Mouse (Mus musculus): ENCODE results near the gene Pqlc2.
A peak's percentile ranks its signal among the peaks of the same experiment; 100 is the strongest.

The Pqlc2 gene

GRCm38 (mm10) chr4:139310171-139310898 is at the start of gene Pqlc2, which contains the start of gene Akr7a5:
Gene Pqlc2 (minus strand): TSS chr4:139310708.
Gene Akr7a5 (plus strand): TSS chr4:139310744.
- DNase-seq (ENCODE audit: low spot score), result peak; percentile 95

- DNase-seq (ENCODE audit: low spot score), result no peak
Observed at GRCm38 (mm10) chr4:139357211-139357610, 46.7 kb upstream of the Pqlc2 start.

GRCm38 (mm10) chr4:139352832-139353231 is 42.3 kb upstream of the Pqlc2 start:
- peak; percentile 29 for DNase-seq (ENCODE audit: low spot score)

- peak; percentile 90 for DNase-seq (ENCODE audit: low spot score)
Observed at GRCm38 (mm10) chr4:139351931-139352711, 41.6 kb upstream of the Pqlc2 start, which contains the start of the genes Mrto4, Emc1 and Ubr4. Gene Mrto4 (minus strand): TSS chr4:139352576. Gene Emc1 (plus strand): TSS chr4:139352587. Gene Ubr4 (plus strand): TSS chr4:139352609.

GRCm38 (mm10) chr4:139345416-139346019 is 35.0 kb upstream of the Pqlc2 start:
- no peak for DNase-seq (ENCODE audit: low spot score)

GRCm38 (mm10) chr4:139343718-139344117 is 33.2 kb upstream of the Pqlc2 start:
- DNase-seq (ENCODE audit: low spot score), result no peak

- DNase-seq (ENCODE audit: low spot score), result no peak
Observed at GRCm38 (mm10) chr4:139341556-139342233, 31.2 kb upstream of the Pqlc2 start.

- no peak for DNase-seq (ENCODE audit: low spot score)
Observed at GRCm38 (mm10) chr4:139340835-139341234, 30.3 kb upstream of the Pqlc2 start.

- no peak for DNase-seq (ENCODE audit: low spot score)
Observed at GRCm38 (mm10) chr4:139338145-139338544, 27.6 kb upstream of the Pqlc2 start.

GRCm38 (mm10) chr4:139336822-139337483 is 26.4 kb upstream of the Pqlc2 start:
- DNase-seq (ENCODE audit: low spot score), result peak; percentile 89

GRCm38 (mm10) chr4:139335507-139335906 is 25.0 kb upstream of the Pqlc2 start:
- DNase-seq (ENCODE audit: low spot score), result no peak

GRCm38 (mm10) chr4:139334631-139335295 is 24.3 kb upstream of the Pqlc2 start:
- DNase-seq (ENCODE audit: low spot score), result peak; percentile 85

GRCm38 (mm10) chr4:139330605-139331004 is 20.1 kb upstream of the Pqlc2 start:
- peak; percentile 91 for DNase-seq (ENCODE audit: low spot score)

GRCm38 (mm10) chr4:139319740-139320139 is 9.2 kb upstream of the Pqlc2 start:
- DNase-seq (ENCODE audit: low spot score), result no peak

- no peak for DNase-seq (ENCODE audit: low spot score)
Observed at GRCm38 (mm10) chr4:139318449-139318848, 7.9 kb upstream of the Pqlc2 start.

GRCm38 (mm10) chr4:139312632-139313031 is 2.1 kb upstream of the Pqlc2 start:
- DNase-seq (ENCODE audit: low spot score), result no peak

- peak; percentile 56 for DNase-seq (ENCODE audit: low spot score)
Observed at GRCm38 (mm10) chr4:139311707-139312106, 1.2 kb upstream of the Pqlc2 start.

- DNase-seq (ENCODE audit: low spot score), result peak; percentile 81
Observed at GRCm38 (mm10) chr4:139310899-139311701, 592 bp upstream of the Pqlc2 start.

GRCm38 (mm10) chr4:139309651-139310050 is 857 bp downstream of the Pqlc2 start:
- no peak for DNase-seq (ENCODE audit: low spot score)

GRCm38 (mm10) chr4:139307916-139308315 is 2.6 kb downstream of the Pqlc2 start:
- DNase-seq (ENCODE audit: low spot score), result no peak

All from yolk sac, embryonic 10.5 days (tissue).